Mouse (Mus musculus): ENCODE measurements around the gene Tgfbr3. TPM values are rescaled to one million over a fixed set of nuclear protein-coding genes. Genes with fewer than 3 reads are reported as not detected.
"Not testable (repeated sequence)": the region's sequence is repeated elsewhere in the genome, so short reads cannot be mapped to it uniquely, and the experiment has no call there.

Tgfbr3 gene
- polyA plus RNA-seq, 1 experiment from 2014 or later = 2.2 TPM

- peaks cover 51% of the 10 kb centered on the region for H3K27me3 ChIP-seq (replicated peaks; ENCODE audit: control insufficient read depth, insufficient read depth, low read length)
- no peak overlapping the region for H3K27ac ChIP-seq (ENCODE audit: low read depth, low read length)
- 19% methylated on average over 1 of the region's 1 CpGs for WGBS
- no peak overlapping the region for H3K4me2 ChIP-seq (ENCODE audit: low read length)
- H3K4me3 ChIP-seq (ENCODE audit: low read depth, low read length) = no peak overlapping the region
- DNase-seq (ENCODE audit: low spot score) (no peak), ATAC-seq (no peak)
- no peaks in the 10 kb centered on the region for H3K36me3 ChIP-seq (ENCODE audit: control insufficient read depth, insufficient read depth, low read length)
- H3K9ac ChIP-seq (ENCODE audit: low read length) = no peak overlapping the region
- peaks cover 16% of the 10 kb centered on the region for H3K9me3 ChIP-seq (replicated peaks; ENCODE audit: control insufficient read depth, low read length)
- H3K4me1 ChIP-seq (ENCODE audit: control insufficient read depth, insufficient read depth, low read length) = no peaks in the 10 kb centered on the region
These were observed 37.0 kb downstream of the Tgfbr3 start for GRCm38 (mm10) chr5:107252435-107252834.

- H3K4me3 ChIP-seq (ENCODE audit: low read depth, low read length) = no peak overlapping the region
- H3K9ac ChIP-seq (ENCODE audit: low read length) = no peak overlapping the region
- H3K27ac ChIP-seq (ENCODE audit: low read depth, low read length) = no peak overlapping the region
- no peak overlapping the region for H3K4me2 ChIP-seq (ENCODE audit: low read length)
- peak; percentile 98 for DNase-seq (ENCODE audit: low spot score)
- H3K9me3 ChIP-seq (replicated peaks; ENCODE audit: control insufficient read depth, low read length) = peaks cover 16% of the 10 kb centered on the region
- H3K36me3 ChIP-seq (ENCODE audit: control insufficient read depth, insufficient read depth, low read length) = no peaks in the 10 kb centered on the region
- 2% methylated on average over 3 of the region's 3 CpGs for WGBS
- H3K27me3 ChIP-seq (replicated peaks; ENCODE audit: control insufficient read depth, insufficient read depth, low read length) = peaks cover 51% of the 10 kb centered on the region
- no peaks in the 10 kb centered on the region for H3K4me1 ChIP-seq (ENCODE audit: control insufficient read depth, insufficient read depth, low read length)
- peak; percentile 97 for ATAC-seq
These were observed 37.6 kb downstream of the Tgfbr3 start for GRCm38 (mm10) chr5:107251751-107252305.

- DNase-seq (ENCODE audit: low spot score) (peak; percentile 17), ATAC-seq (no peak)
- Histone ChIP-seq H3K36me3 (ENCODE audit: control insufficient read depth, insufficient read depth, low read length) (no peaks in the 10 kb centered on the region), H3K27me3 (replicated peaks; ENCODE audit: control insufficient read depth, insufficient read depth, low read length) (peaks cover 60% of the 10 kb centered on the region), H3K9ac (ENCODE audit: low read length) (no peak overlapping the region), H3K4me3 (ENCODE audit: low read depth, low read length) (no peak overlapping the region), H3K4me1 (ENCODE audit: control insufficient read depth, insufficient read depth, low read length) (no peaks in the 10 kb centered on the region), H3K27ac (ENCODE audit: low read depth, low read length) (no peak overlapping the region), H3K4me2 (ENCODE audit: low read length) (no peak overlapping the region), H3K9me3 (replicated peaks; ENCODE audit: control insufficient read depth, low read length) (peaks cover 16% of the 10 kb centered on the region)
- 9% methylated on average over 19 of the region's 19 CpGs for WGBS
These were observed 38.7 kb downstream of the Tgfbr3 start for GRCm38 (mm10) chr5:107250548-107251272.

GRCm38 (mm10) chr5:107248732-107249131 lies 40.7 kb downstream of the Tgfbr3 start:
- ATAC-seq = no peak

GRCm38 (mm10) chr5:107248302-107248701 lies 41.1 kb downstream of the Tgfbr3 start:
- H3K4me2 ChIP-seq (ENCODE audit: low read length); ATAC-seq; DNase-seq (ENCODE audit: low spot score); H3K27ac ChIP-seq (ENCODE audit: low read depth, low read length); H3K4me3 ChIP-seq (ENCODE audit: low read depth, low read length); H3K4me1 ChIP-seq (ENCODE audit: control insufficient read depth, insufficient read depth, low read length); H3K36me3 ChIP-seq (ENCODE audit: control insufficient read depth, insufficient read depth, low read length); H3K9me3 ChIP-seq (replicated peaks; ENCODE audit: control insufficient read depth, low read length); H3K9ac ChIP-seq (ENCODE audit: low read length): not testable (repeated sequence)
- H3K27me3 ChIP-seq (replicated peaks; ENCODE audit: control insufficient read depth, insufficient read depth, low read length) = peaks cover 64% of the 10 kb centered on the region
- WGBS = 94% methylated on average over 11 of the region's 11 CpGs

More at GRCm38 (mm10) chr5:107248732-107249131, 40.7 kb downstream of the Tgfbr3 start:
- H3K4me1 ChIP-seq (ENCODE audit: control insufficient read depth, insufficient read depth, low read length) = no peaks in the 10 kb centered on the region
- no peak for DNase-seq (ENCODE audit: low spot score)
- H3K4me3 ChIP-seq (ENCODE audit: low read depth, low read length) = no peak overlapping the region
- no peak overlapping the region for H3K27ac ChIP-seq (ENCODE audit: low read depth, low read length)
- H3K9me3 ChIP-seq (replicated peaks; ENCODE audit: control insufficient read depth, low read length) = peaks cover 5% of the 10 kb centered on the region
- H3K36me3 ChIP-seq (ENCODE audit: control insufficient read depth, insufficient read depth, low read length) = no peaks in the 10 kb centered on the region
- no peak overlapping the region for H3K4me2 ChIP-seq (ENCODE audit: low read length)
- 75% methylated on average over 6 of the region's 6 CpGs for WGBS
- no peak overlapping the region for H3K9ac ChIP-seq (ENCODE audit: low read length)
- peaks cover 64% of the 10 kb centered on the region for H3K27me3 ChIP-seq (replicated peaks; ENCODE audit: control insufficient read depth, insufficient read depth, low read length)

GRCm38 (mm10) chr5:107247786-107248185 lies 41.6 kb downstream of the Tgfbr3 start:
- no peak overlapping the region for H3K4me2 ChIP-seq (ENCODE audit: low read length)
- no peak overlapping the region for H3K4me3 ChIP-seq (ENCODE audit: low read depth, low read length)
- H3K9me3 ChIP-seq (replicated peaks; ENCODE audit: control insufficient read depth, low read length) = peaks cover 5% of the 10 kb centered on the region
- H3K36me3 ChIP-seq (ENCODE audit: control insufficient read depth, insufficient read depth, low read length) = no peaks in the 10 kb centered on the region
- WGBS = 58% methylated on average over 3 of the region's 3 CpGs
- no peak for ATAC-seq
- no peak for DNase-seq (ENCODE audit: low spot score)
- H3K27me3 ChIP-seq (replicated peaks; ENCODE audit: control insufficient read depth, insufficient read depth, low read length) = peaks cover 64% of the 10 kb centered on the region
- no peak overlapping the region for H3K9ac ChIP-seq (ENCODE audit: low read length)
- H3K4me1 ChIP-seq (ENCODE audit: control insufficient read depth, insufficient read depth, low read length) = no peaks in the 10 kb centered on the region
- H3K27ac ChIP-seq (ENCODE audit: low read depth, low read length) = no peak overlapping the region

DNA sequence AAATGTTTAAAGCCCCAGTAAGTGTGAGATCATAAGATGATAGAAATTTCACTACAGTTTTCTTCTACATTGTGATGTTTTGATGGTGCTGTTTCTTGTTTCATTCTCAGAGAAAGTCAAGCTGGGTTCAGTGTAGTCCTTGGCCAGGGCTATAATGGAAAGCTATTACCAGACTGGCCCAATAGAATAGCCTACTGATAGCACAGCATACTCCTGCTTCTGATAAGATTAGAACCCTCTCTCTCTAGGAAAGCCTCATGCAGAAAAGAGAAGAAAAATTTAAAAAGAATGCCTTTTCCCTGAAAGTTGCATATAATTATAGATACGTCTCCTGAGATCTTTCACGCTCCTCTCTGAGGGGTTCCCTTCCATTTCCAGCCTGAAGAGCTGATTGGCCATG lies 46.0 kb downstream of the Tgfbr3 start:
- no peaks in the 10 kb centered on the region for H3K36me3 ChIP-seq (ENCODE audit: control insufficient read depth, insufficient read depth, low read length)
- H3K4me2 ChIP-seq (ENCODE audit: low read length) = no peak overlapping the region
- H3K27ac ChIP-seq (ENCODE audit: low read depth, low read length) = no peak overlapping the region
- ATAC-seq (no peak), DNase-seq (ENCODE audit: low spot score) (no peak)
- no peak overlapping the region for H3K4me3 ChIP-seq (ENCODE audit: low read depth, low read length)
- no peak overlapping the region for H3K9ac ChIP-seq (ENCODE audit: low read length)
- no peaks in the 10 kb centered on the region for H3K9me3 ChIP-seq (replicated peaks; ENCODE audit: control insufficient read depth, low read length)
- whole genome bisulfite sequencing = 90% methylated on average over 2 of the region's 2 CpGs
- peaks cover 59% of the 10 kb centered on the region for H3K27me3 ChIP-seq (replicated peaks; ENCODE audit: control insufficient read depth, insufficient read depth, low read length)
- H3K4me1 ChIP-seq (ENCODE audit: control insufficient read depth, insufficient read depth, low read length) = no peaks in the 10 kb centered on the region

DNA sequence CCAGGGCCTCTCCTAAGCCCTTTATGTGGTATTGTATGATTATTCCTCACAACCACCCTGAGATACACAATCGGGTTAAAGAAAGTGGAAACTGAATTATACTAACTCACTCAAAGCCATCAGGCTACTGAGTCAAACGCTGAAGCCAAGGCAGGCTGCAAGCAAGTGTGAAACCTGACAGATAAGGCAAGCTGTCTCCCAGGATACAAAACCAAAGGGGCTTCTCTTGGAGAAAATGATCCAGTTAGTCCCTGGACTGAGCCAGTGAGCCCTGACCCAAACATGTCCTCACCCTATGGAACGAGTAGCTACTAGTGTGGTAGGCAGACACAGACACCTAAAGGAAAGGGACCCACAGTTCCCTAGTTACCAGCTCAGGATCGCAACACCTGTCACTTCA lies 46.4 kb downstream of the Tgfbr3 start:
- Histone ChIP-seq H3K4me3 (ENCODE audit: low read depth, low read length) (no peak overlapping the region), H3K4me2 (ENCODE audit: low read length) (no peak overlapping the region), H3K9ac (ENCODE audit: low read length) (no peak overlapping the region), H3K9me3 (replicated peaks; ENCODE audit: control insufficient read depth, low read length) (no peaks in the 10 kb centered on the region), H3K27me3 (replicated peaks; ENCODE audit: control insufficient read depth, insufficient read depth, low read length) (peaks cover 55% of the 10 kb centered on the region), H3K4me1 (ENCODE audit: control insufficient read depth, insufficient read depth, low read length) (no peaks in the 10 kb centered on the region), H3K27ac (ENCODE audit: low read depth, low read length) (no peak overlapping the region), H3K36me3 (ENCODE audit: control insufficient read depth, insufficient read depth, low read length) (no peaks in the 10 kb centered on the region)
- WGBS = 81% methylated on average over 4 of the region's 4 CpGs
- DNase-seq (ENCODE audit: low spot score) (no peak), ATAC-seq (no peak)

- Histone ChIP-seq H3K4me2 (ENCODE audit: low read length) (no peak overlapping the region), H3K36me3 (ENCODE audit: control insufficient read depth, insufficient read depth, low read length) (no peaks in the 10 kb centered on the region), H3K27ac (ENCODE audit: low read depth, low read length) (no peak overlapping the region), H3K27me3 (replicated peaks; ENCODE audit: control insufficient read depth, insufficient read depth, low read length) (peaks cover 44% of the 10 kb centered on the region), H3K9ac (ENCODE audit: low read length) (no peak overlapping the region), H3K9me3 (replicated peaks; ENCODE audit: control insufficient read depth, low read length) (no peaks in the 10 kb centered on the region), H3K4me3 (ENCODE audit: low read depth, low read length) (no peak overlapping the region), H3K4me1 (ENCODE audit: control insufficient read depth, insufficient read depth, low read length) (no peaks in the 10 kb centered on the region)
- DNase-seq (ENCODE audit: low spot score) (peak; percentile 12), ATAC-seq (no peak)
- 13% methylated on average over 1 of the region's 1 CpGs for WGBS
These were observed 49.2 kb downstream of the Tgfbr3 start for GRCm38 (mm10) chr5:107240276-107240675.

All from forebrain, embryonic 14.5 days (tissue).